Mouse (Mus musculus) embryonic facial prominence, embryonic 13.5 days (tissue): ENCODE data around the gene Hk3. TPM values are rescaled to one million over a fixed set of nuclear protein-coding genes. Genes with fewer than 3 reads are reported as not detected.

Experiments used
- ATAC-seq: fragments of 200-750 bp; cut with Nextera tagmentation; 2 replicates; pipeline ENCODE4 v1.8.0; 2017; ENCODE audit warnings: low read depth; ENCODE audit not compliant: insufficient number of reproducible peaks, insufficient read depth, low FRiP score, low TSS enrichment
- H3K27ac ChIP-seq: fragments of 300-500 bp; sonication (generic); 2 replicates; pipeline ENCODE4 v1.5.1; 2015; ENCODE audit warnings: moderate library complexity, mild to moderate bottlenecking, inconsistent platforms
- H3K27me3 ChIP-seq: fragments of 300-500 bp; sonication (generic); 2 replicates; pipeline ENCODE4 v1.6.1; 2015; ENCODE audit warnings: mild to moderate bottlenecking, inconsistent platforms
- H3K36me3 ChIP-seq: fragments of 300-500 bp; sonication (generic); 2 replicates; pipeline ENCODE4 v1.6.1; 2015; ENCODE audit warnings: mild to moderate bottlenecking, inconsistent platforms
- H3K4me1 ChIP-seq: fragments of 300-500 bp; sonication (generic); 2 replicates; pipeline ENCODE4 v1.6.1; 2015; ENCODE audit warnings: inconsistent platforms
- H3K4me2 ChIP-seq: fragments of 300-500 bp; sonication (generic); 2 replicates; pipeline ENCODE4 v1.6.1; 2015; ENCODE audit warnings: moderate library complexity, mild to moderate bottlenecking, inconsistent platforms
- H3K4me3 ChIP-seq: fragments of 300-500 bp; sonication (generic); 2 replicates; pipeline ENCODE4 v1.5.1; 2015; ENCODE audit warnings: mild to moderate bottlenecking, inconsistent platforms
- H3K9ac ChIP-seq: fragments of 300-500 bp; sonication (generic); 2 replicates; pipeline ENCODE4 v1.6.1; 2015; ENCODE audit warnings: mild to moderate bottlenecking, inconsistent platforms
- H3K9me3 ChIP-seq: fragments of 300-500 bp; sonication (generic); 2 replicates; pipeline ENCODE4 v1.6.1; 2016; ENCODE audit warnings: inconsistent platforms
- WGBS: fragments of 180-500 bp; shearing (Covaris S2); methylation state at CpG from one replicate; pipeline ENCODE4 v1.1.7; 2015; ENCODE audit warnings: mixed read lengths; 5-methylcytosine and 5-hydroxymethylcytosine counted together
- polyA plus RNA-seq: library from polyadenylated mRNA; unstranded; fragments of >200 nt; fragmentation: Nextera tagmentation; extraction: Ambion mirVana; gene quantifications from 2 replicates; pipeline ENCODE4 v1.2.1, GENCODE M21; 2015

Hk3 gene
- polyA plus RNA-seq, 1 experiment from 2014 or later, result 1.1 TPM

DNA sequence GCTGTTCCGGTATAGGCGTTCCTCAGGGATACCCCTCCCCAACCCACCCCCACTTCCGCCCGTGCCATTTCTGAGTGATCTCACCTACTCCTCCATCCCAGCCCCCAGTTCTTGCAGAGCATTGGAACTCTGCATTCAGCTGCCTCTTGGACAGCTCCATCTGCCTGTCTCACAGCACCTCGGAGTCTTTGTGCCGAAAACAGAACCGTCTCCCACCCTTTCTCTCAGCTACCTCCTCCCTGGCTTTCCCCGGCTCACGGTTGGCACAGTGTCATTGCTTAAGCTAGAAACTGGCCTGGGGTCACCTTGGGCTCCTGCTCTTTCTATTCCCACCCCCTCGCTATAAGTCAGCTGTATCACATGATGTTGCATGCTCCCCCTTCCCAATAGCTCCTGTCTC, 20.8 kb downstream of the Hk3 start:
- H3K36me3 ChIP-seq, result no peaks in the 10 kb centered on the region
- H3K9me3 ChIP-seq, result no peaks in the 10 kb centered on the region
- no peak for ATAC-seq
- peaks cover 3% of the 10 kb centered on the region for H3K27me3 ChIP-seq
- WGBS, result 80% methylated on average over 10 of the region's 10 CpGs
- no peak overlapping the region for H3K27ac ChIP-seq
- H3K4me2 ChIP-seq, result no peak overlapping the region
- no peak overlapping the region for H3K9ac ChIP-seq
- no peaks in the 10 kb centered on the region for H3K4me1 ChIP-seq
- no peak overlapping the region for H3K4me3 ChIP-seq

DNA sequence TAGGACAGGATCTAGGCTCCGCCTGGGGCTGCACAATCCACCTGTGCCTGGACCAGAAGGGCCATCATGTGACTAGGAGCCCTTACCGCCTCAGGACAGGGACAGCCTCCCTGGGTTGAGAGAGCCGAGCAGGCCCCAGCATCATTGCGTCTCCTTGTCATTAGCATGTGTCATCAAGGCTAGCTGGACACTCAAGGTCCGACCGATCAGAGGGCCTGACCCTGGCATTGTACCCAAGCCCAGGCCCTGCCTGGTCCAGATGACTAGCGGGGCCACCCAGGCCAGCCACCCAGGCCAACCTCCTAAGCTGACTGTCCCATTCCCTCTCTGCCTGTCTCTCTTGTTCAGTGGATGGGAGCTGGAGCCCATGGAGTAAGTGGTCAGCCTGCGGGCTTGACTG, 23.6 kb downstream of the Hk3 start:
- Histone ChIP-seq H3K9ac (no peak overlapping the region), H3K4me3 (no peak overlapping the region), H3K27me3 (peaks cover 19% of the 10 kb centered on the region), H3K4me1 (peaks cover 11% of the 10 kb centered on the region), H3K36me3 (no peaks in the 10 kb centered on the region), H3K4me2 (no peak overlapping the region), H3K9me3 (no peaks in the 10 kb centered on the region), H3K27ac (no peak overlapping the region)
- WGBS, result 78% methylated on average over 8 of the region's 8 CpGs
- no peak for ATAC-seq

DNA sequence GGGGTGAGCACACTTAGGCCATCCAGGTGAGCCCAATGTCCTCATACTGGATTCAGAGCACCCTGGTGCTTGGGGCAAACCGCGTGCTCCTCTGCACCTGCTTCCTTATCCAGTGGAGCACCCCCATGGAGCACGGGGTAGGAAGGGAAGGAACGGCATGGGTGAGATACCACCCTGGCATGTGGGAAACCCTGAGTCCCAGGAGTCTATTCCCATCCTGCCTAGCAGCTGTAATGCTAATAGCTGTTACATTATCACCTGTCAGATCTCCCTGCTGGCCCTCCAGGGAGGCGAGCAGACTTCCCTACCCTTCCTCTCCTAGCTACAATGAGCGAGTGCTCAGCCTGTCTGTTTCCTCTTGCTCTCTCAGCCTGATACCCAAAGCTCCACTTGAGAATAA, 26.0 kb downstream of the Hk3 start:
- Histone ChIP-seq H3K4me3 (no peak overlapping the region), H3K4me2 (no peak overlapping the region), H3K36me3 (no peaks in the 10 kb centered on the region), H3K9me3 (no peaks in the 10 kb centered on the region), H3K9ac (no peak overlapping the region), H3K4me1 (peaks cover 11% of the 10 kb centered on the region), H3K27ac (no peak overlapping the region), H3K27me3 (peaks cover 22% of the 10 kb centered on the region)
- WGBS, result 69% methylated on average over 6 of the region's 6 CpGs
- ATAC-seq, result no peak

DNA sequence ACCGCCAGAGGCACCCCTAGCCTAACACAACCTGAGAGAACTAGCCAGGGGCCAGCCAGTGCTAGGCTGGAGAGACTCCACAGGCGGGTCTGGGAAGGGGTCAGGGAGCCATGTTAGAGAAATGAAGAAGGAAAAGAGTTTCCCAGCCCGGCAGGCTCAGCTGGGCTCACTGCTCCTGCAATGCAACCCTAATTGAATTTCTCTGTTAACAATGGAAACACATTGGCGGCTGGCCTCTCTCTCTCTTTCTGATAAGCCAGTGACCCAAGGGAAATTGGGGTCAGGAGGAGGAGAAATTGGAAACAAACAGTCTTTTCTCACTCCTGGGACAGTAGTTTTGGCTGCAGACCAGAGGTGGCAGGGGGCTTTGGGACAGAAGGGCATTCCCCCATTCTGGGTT, 26.6 kb downstream of the Hk3 start:
- no peaks in the 10 kb centered on the region for H3K36me3 ChIP-seq
- no peak for ATAC-seq
- H3K4me1 ChIP-seq, result peaks cover 11% of the 10 kb centered on the region
- no peak overlapping the region for H3K27ac ChIP-seq
- WGBS, result 14% methylated on average over 4 of the region's 4 CpGs
- no peak overlapping the region for H3K4me3 ChIP-seq
- H3K9ac ChIP-seq, result no peak overlapping the region
- H3K4me2 ChIP-seq, result no peak overlapping the region
- H3K9me3 ChIP-seq, result no peaks in the 10 kb centered on the region
- H3K27me3 ChIP-seq, result peaks cover 24% of the 10 kb centered on the region

DNA sequence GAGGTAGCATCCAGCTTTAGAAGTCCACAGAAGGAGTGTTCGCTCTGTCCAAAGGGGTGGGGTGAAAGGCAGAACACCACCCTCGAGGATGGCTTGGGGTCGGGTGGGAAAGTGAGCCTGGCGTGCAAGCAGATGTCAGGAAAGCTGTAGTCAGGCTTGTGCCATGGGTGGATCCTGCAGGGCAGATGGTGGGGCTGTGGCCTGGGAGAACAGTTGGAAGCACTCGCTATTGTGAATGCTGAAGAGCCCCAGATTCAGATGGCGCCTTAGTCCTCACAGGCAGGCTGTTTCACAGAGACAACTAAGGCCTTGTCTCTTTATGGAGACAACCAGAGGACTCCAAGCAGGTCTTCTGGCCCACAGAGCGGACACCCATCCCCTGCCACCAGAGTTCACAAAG, 29.0 kb downstream of the Hk3 start:
- no peaks in the 10 kb centered on the region for H3K36me3 ChIP-seq
- peaks cover 24% of the 10 kb centered on the region for H3K27me3 ChIP-seq
- no peak overlapping the region for H3K27ac ChIP-seq
- H3K4me3 ChIP-seq, result no peak overlapping the region
- no peak overlapping the region for H3K9ac ChIP-seq
- ATAC-seq, result no peak
- H3K4me2 ChIP-seq, result no peak overlapping the region
- H3K9me3 ChIP-seq, result no peaks in the 10 kb centered on the region
- peaks cover 15% of the 10 kb centered on the region for H3K4me1 ChIP-seq
- 80% methylated on average over 7 of the region's 7 CpGs for WGBS

DNA sequence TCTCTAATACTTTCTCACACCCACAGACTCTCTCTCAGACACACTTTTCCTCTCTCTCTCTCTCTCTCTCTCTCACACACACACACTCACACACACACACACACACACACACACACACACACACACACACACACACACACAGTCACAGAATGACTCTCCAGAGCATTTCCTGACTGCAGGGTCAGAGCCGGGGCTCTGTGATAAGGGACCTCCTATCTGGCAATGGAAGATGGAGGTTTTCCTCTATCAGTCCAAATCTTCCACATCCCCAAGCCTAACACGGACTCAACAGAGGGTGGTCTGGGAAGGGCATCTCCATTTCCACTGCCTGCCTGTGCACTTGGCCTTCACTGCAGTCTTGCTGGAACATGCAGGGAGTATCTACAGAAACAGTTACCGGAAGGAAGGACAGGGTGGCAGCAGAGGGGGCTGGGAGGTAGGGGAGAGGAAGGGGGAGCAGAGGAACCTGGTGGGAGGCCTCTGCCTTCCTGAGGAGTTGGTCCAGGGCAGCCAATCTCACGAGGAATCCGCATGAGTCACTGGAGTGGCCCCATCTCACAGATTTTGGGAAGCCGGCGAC, 32.9 kb downstream of the Hk3 start:
- no peak for ATAC-seq
- Histone ChIP-seq H3K36me3 (no peaks in the 10 kb centered on the region), H3K4me2 (no peak overlapping the region), H3K9me3 (no peaks in the 10 kb centered on the region), H3K27me3 (peaks cover 9% of the 10 kb centered on the region), H3K4me1 (peaks cover 4% of the 10 kb centered on the region; the same call in 1 of the 2 replicates), H3K4me3 (no peak overlapping the region), H3K9ac (no peak overlapping the region), H3K27ac (no peak overlapping the region)
- WGBS, result 36% methylated on average over 7 of the region's 7 CpGs

DNA sequence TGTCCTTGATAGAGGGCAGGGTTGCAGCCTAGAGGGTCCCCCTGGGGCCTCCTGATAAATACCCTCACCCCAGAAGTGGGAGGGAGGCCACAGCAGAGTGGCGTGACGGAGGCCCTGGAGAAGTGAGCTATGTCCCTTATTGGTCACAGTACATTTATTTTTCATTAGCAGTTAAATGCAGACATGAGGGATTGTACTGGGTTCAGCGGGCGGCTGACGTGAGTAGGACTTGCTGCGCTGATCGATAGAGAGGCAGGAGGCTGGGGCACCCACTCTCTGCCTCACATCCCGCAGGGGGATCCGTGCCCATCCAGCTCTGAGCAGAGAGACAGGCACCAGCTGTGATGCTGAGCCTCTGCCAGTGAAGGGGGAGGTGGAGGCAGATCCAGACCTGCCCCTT, 33.8 kb downstream of the Hk3 start:
- H3K4me1 ChIP-seq, result peaks cover 4% of the 10 kb centered on the region; the same call in 1 of the 2 replicates
- H3K4me2 ChIP-seq, result no peak overlapping the region
- H3K9ac ChIP-seq, result no peak overlapping the region
- H3K36me3 ChIP-seq, result no peaks in the 10 kb centered on the region
- peaks cover 8% of the 10 kb centered on the region for H3K27me3 ChIP-seq
- no peaks in the 10 kb centered on the region for H3K9me3 ChIP-seq
- no peak overlapping the region for H3K27ac ChIP-seq
- ATAC-seq, result no peak
- no peak overlapping the region for H3K4me3 ChIP-seq
- WGBS, result 75% methylated on average over 9 of the region's 9 CpGs

DNA sequence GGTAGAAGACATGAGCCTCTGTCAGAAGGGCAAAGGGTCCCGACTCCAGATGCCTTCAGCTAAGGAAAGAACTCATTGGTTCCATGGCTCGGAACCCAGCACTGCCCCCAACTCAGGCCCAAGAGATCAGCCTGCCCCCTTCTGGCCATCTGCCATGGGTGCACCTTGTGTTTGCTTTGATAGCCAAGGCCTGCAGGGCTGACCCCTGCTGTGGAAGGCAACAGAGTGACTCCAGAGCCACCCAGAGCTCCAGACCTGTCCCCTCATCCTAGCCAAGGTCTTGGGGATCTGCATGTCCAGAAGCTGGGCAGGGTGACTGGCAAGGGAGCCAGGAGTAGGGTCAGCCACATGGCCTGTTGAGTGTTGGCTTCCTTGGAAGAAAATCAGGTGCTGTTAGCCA, 37.6 kb downstream of the Hk3 start:
- ATAC-seq, result no peak
- Histone ChIP-seq H3K27ac (no peak overlapping the region), H3K4me3 (no peak overlapping the region), H3K27me3 (peaks cover 15% of the 10 kb centered on the region), H3K9me3 (no peaks in the 10 kb centered on the region), H3K9ac (no peak overlapping the region), H3K4me1 (peaks cover 7% of the 10 kb centered on the region; the same call in 1 of the 2 replicates), H3K4me2 (no peak overlapping the region), H3K36me3 (no peaks in the 10 kb centered on the region)
- WGBS, result 60% methylated on average over 2 of the region's 2 CpGs

DNA sequence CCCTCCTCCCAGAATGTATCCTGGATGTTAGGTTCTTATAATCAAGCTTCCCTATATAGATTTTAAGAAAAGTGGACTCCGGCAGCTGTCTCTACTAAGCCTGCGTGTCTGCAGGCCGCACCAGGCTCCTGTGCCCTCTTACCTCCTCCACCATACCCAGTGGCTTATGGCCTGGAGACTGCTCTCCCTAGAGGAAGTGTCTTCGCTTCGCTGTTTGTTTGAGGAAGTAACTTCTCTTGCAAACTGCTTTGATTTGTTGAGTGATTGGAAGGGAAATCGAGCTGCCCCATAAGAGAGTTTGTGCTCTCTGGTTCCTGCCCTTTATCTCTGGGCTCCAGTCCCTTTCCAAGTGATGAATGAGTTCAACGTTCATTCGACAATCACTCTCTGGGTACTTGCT, 38.2 kb downstream of the Hk3 start:
- 85% methylated on average over 8 of the region's 8 CpGs for WGBS
- H3K27me3 ChIP-seq, result peaks cover 21% of the 10 kb centered on the region
- no peak overlapping the region for H3K4me3 ChIP-seq
- no peaks in the 10 kb centered on the region for H3K36me3 ChIP-seq
- H3K4me2 ChIP-seq, result no peak overlapping the region
- ATAC-seq, result no peak
- H3K27ac ChIP-seq, result no peak overlapping the region
- no peaks in the 10 kb centered on the region for H3K9me3 ChIP-seq
- 0 out of 2 replicates have a peak, but pooled peaks cover 3% of the 10 kb centered on the region for H3K4me1 ChIP-seq
- H3K9ac ChIP-seq, result no peak overlapping the region

DNA sequence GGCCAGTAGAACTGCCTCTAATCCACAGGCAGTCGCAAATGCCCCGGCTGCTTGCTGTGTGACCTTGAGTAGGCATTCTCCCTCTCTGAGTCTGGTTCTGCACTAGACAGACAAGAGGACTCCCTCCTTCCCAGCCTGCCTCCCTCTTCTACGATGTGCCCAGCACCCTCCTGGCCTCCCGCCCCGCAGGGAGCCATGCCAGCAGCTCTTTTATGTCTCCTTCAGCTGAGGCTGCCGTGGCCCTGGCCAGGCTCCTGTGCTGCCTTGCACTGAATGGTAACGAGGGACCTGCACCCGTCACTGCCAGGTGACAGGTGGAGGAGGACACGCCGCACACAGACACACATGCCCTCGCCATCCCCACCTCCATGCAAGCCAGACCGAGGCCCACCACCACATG, 40.2 kb downstream of the Hk3 start:
- Histone ChIP-seq H3K27ac (no peak overlapping the region), H3K9me3 (no peaks in the 10 kb centered on the region), H3K4me1 (0 out of 2 replicates have a peak, but pooled peaks cover 3% of the 10 kb centered on the region), H3K4me2 (no peak overlapping the region), H3K36me3 (no peaks in the 10 kb centered on the region), H3K27me3 (peaks cover 32% of the 10 kb centered on the region), H3K9ac (no peak overlapping the region), H3K4me3 (no peak overlapping the region)
- WGBS, result 61% methylated on average over 12 of the region's 12 CpGs
- no peak for ATAC-seq

DNA sequence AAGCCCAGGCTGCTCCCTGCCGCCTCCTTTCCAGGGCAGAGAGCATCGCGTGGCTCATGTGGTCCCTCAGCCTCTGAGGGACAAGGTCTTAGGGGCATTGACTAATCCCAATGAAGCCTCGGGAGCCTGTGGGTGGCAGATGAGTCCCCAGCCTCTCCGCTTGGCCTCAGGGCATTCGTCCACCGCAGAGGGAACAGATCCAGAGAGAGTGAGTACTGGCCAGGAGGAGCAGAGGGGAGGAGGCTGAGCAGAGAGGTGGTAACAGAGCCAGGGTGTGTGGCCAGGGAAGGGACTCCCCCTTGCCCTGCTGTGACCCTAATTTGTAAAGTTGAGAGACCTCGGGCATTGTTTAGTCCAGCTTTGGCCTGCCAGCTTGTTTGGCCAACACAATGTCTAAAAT, 42.4 kb downstream of the Hk3 start:
- 21% methylated on average over 8 of the region's 8 CpGs for WGBS
- no peak for ATAC-seq
- H3K9me3 ChIP-seq, result no peaks in the 10 kb centered on the region
- H3K9ac ChIP-seq, result no peak overlapping the region
- no peak overlapping the region for H3K27ac ChIP-seq
- no peaks in the 10 kb centered on the region for H3K36me3 ChIP-seq
- 0 out of 2 replicates have a peak, but pooled peaks cover 3% of the 10 kb centered on the region for H3K4me1 ChIP-seq
- peaks cover 32% of the 10 kb centered on the region for H3K27me3 ChIP-seq
- no peak overlapping the region for H3K4me3 ChIP-seq
- H3K4me2 ChIP-seq, result no peak overlapping the region

DNA sequence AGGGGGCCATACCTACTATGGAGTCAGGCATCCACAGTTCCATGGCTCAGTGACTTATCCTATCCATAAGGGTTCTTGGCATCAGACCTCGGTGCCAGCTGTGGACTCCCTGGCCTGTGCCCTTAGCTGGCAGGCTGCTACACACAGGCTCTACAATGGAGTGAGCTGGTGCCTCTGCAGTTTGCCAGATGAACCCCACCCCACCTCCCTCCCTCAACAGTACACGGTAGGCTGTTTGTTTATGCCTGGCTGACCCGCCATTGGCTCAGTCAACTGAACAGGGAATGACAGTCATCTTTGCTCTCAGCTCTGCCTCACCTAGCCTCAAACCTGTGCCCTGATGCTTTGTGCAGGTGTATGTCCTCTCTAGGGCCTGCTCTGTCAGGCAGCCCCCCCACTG, 45.6 kb downstream of the Hk3 start:
- ATAC-seq, result no peak
- Histone ChIP-seq H3K27ac (no peak overlapping the region), H3K27me3 (peaks cover 32% of the 10 kb centered on the region), H3K4me2 (no peak overlapping the region), H3K9me3 (no peaks in the 10 kb centered on the region), H3K9ac (no peak overlapping the region), H3K36me3 (no peaks in the 10 kb centered on the region), H3K4me3 (no peak overlapping the region), H3K4me1 (no peaks in the 10 kb centered on the region)
- 67% methylated on average over 3 of the region's 3 CpGs for WGBS
